8 mouse cellular contexts compared by ENCODE assay signal in the genomic region with DNA sequence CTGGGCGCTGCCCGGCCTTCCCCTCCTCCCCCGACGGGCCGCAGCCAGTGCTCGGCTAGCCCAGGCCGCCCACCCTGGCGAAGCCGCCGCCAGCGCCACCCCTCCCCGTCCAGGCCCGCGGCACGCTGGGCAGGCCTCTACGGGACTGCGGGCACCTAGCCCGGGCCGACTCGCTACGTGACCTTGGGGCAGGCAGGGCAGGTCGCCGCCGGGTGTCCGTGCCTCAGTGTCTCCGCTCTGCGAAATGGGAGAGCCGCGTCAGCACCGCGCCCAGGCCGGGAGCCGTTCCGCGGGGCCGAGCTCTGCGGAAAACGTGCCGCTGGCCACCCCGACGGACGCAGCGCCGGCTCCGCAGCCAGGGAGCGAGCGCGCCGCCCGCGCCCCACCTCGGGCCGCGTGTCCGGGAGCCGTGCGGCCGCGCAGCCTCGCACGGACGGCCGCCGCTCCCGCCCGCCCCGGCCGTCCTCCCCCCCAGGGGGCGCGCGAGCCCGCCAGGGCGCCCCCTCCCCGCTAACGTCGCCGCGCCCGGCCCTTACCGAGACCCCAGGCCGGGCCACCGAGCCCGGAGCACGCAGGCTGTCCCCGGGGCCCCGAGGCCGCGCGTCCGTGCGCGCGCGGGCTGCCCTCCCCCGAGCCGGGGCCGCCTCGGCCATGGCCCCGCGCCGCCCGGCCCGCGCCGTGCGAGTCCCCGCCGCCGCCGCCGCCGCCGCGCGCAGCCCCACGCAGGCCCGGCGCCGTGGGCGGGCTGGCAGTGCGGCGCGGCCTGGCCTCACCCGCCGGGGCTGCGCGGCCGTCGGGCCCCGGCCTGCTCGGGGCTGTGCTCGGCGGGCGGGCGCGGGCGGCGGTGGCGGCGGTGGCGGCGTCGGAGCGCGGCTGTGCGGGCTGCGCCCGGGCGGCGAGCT. TPM values are rescaled to one million over a fixed set of nuclear protein-coding genes. Genes with fewer than 3 reads are reported as not detected.
DNase-seq lines count a peak whose midpoint lies in the region; ATAC-seq and TF ChIP-seq lines count a peak whose summit lies in the region.

No protein-coding gene starts in this region.

- WGBS in embryonic facial prominence, embryonic 13.5 days = under 1% methylated on average over 86 of the region's 150 CpGs
- under 1% methylated on average over 125 of the region's 150 CpGs for WGBS in heart, embryonic 16.5 days

- H3K27me3 ChIP-seq in G1E (ENCODE audit: insufficient read depth, low read length) = no peaks in the 10 kb centered on the region
- no peaks in the 10 kb centered on the region for H3K27me3 ChIP-seq in embryonic facial prominence, embryonic 13.5 days
- H3K27me3 ChIP-seq in heart, embryonic 16.5 days (ENCODE audit: control insufficient read depth, insufficient read depth, low read length) = peaks cover 7% of the 10 kb centered on the region

- peaks cover 39% of the 10 kb centered on the region for H3K36me3 ChIP-seq in G1E (replicated peaks)
- H3K36me3 ChIP-seq in embryonic facial prominence, embryonic 13.5 days = peaks cover 23% of the 10 kb centered on the region
- H3K36me3 ChIP-seq in heart, embryonic 16.5 days (ENCODE audit: control insufficient read depth, insufficient read depth) = peaks cover 17% of the 10 kb centered on the region

- H3K4me3 ChIP-seq in G1E (ENCODE audit: low read depth, low read length) = peak overlapping the region; percentile 99
- peak overlapping the region; percentile 92 for H3K4me3 ChIP-seq in embryonic facial prominence, embryonic 13.5 days
- H3K4me3 ChIP-seq in heart, embryonic 16.5 days (ENCODE audit: low read length) = peak overlapping the region; percentile 85

- peak overlapping the region; percentile 92 for H3K4me2 ChIP-seq in embryonic facial prominence, embryonic 13.5 days
- peak overlapping the region; percentile 90 for H3K4me2 ChIP-seq in heart, embryonic 16.5 days (ENCODE audit: low read depth, low read length)

- no peak for TF ChIP-seq CTCF in G1E (IDR thresholded peaks at IDR 0.05; ENCODE audit: low read depth, low read length)

- H3K4me1 ChIP-seq in G1E (ENCODE audit: insufficient read depth, low read depth, low read length) = peaks cover 53% of the 10 kb centered on the region
- H3K4me1 ChIP-seq in embryonic facial prominence, embryonic 13.5 days = peaks cover 22% of the 10 kb centered on the region; the same call in 1 of the 2 replicates
- peaks cover 5% of the 10 kb centered on the region for H3K4me1 ChIP-seq in heart, embryonic 16.5 days (ENCODE audit: control insufficient read depth, insufficient read depth, low read length)

- ATAC-seq in G1E (ENCODE audit: extremely low read depth, insufficient number of reproducible peaks, low FRiP score, poor library complexity, severe bottlenecking) = no peak
- ATAC-seq in embryonic facial prominence, embryonic 13.5 days (ENCODE audit: insufficient number of reproducible peaks, insufficient read depth, low FRiP score, low TSS enrichment, low read depth) = peak; percentile 52
- peak; percentile 30 for ATAC-seq in heart, embryonic 16.5 days (replicated peaks; ENCODE audit: extremely low read depth, insufficient read depth, low FRiP score)
- ATAC-seq in activated CD4-positive, CD25-positive, alpha-beta regulatory T cell, adult 4 months = no peak

- peak; percentile 51 for DNase-seq in G1E (ENCODE audit: low spot score)
- peak; percentile 61 for DNase-seq in adrenal gland, postnatal 25 days
- DNase-seq in kidney, postnatal 14 days = peak; percentile 63
- DNase-seq in lung, postnatal 36 days = peak; percentile 13
- peak; percentile 52 for DNase-seq in retina, embryonic 14.5 days (ENCODE audit: low spot score)

- no peaks in the 10 kb centered on the region for H3K9me3 ChIP-seq in G1E (replicated peaks)
- no peaks in the 10 kb centered on the region for H3K9me3 ChIP-seq in embryonic facial prominence, embryonic 13.5 days
- H3K9me3 ChIP-seq in heart, embryonic 16.5 days (replicated peaks; ENCODE audit: control insufficient read depth, low read length) = no peaks in the 10 kb centered on the region

- H3K9ac ChIP-seq in embryonic facial prominence, embryonic 13.5 days = peak overlapping the region; percentile 87
- H3K9ac ChIP-seq in heart, embryonic 16.5 days (ENCODE audit: low read length) = peak overlapping the region; percentile 85

- H3K27ac ChIP-seq in embryonic facial prominence, embryonic 13.5 days = peak overlapping the region; percentile 93
- peak overlapping the region; percentile 79 for H3K27ac ChIP-seq in heart, embryonic 16.5 days (ENCODE audit: low read length)

RNA-seq across cellular contexts. Expression of gene Zfp777, which starts 1.0 kb away (rescaled TPM):
- total RNA-seq in G1E (2014; fragmentation: Nextera tagmentation) = 27.4 and 28.0 TPM in 2 replicates
- 22.1 and 25.4 TPM in 2 replicates for total RNA-seq in G1E (2017)
- polyA plus RNA-seq in G1E (2012) = 69.6 and 86.8 TPM in 2 replicates
- 27.1 and 28.2 TPM in 2 replicates for total RNA-seq in adrenal gland, postnatal 25 days (2021)
- polyA plus RNA-seq in embryonic facial prominence, embryonic 13.5 days (2015; fragmentation: Nextera tagmentation; extraction: Ambion mirVana) = 8.4 and 8.7 TPM in 2 replicates
- polyA plus RNA-seq in heart, embryonic 16.5 days (2015; fragmentation: Nextera tagmentation; extraction: Ambion mirVana) = 2.6 and 2.7 TPM in 2 replicates
- 1 to 10 TPM; 5.1 to 5.3 TPM for polyA plus RNA-seq in activated CD4-positive, CD25-positive, alpha-beta regulatory T cell, adult 4 months (2017; shearing (Covaris generic))

RNA-seq across cellular contexts. Expression of gene Zfp746, which starts 38.7 kb away (rescaled TPM):
- total RNA-seq in G1E (2014; fragmentation: Nextera tagmentation) = 34.2 and 36.3 TPM in 2 replicates
- total RNA-seq in G1E (2017) = 14.8 and 16.9 TPM in 2 replicates
- polyA plus RNA-seq in G1E (2012) = 13.2 and 16.2 TPM in 2 replicates
- total RNA-seq in adrenal gland, postnatal 25 days (2021) = 24.6 and 29.7 TPM in 2 replicates
- polyA plus RNA-seq in embryonic facial prominence, embryonic 13.5 days (2015; fragmentation: Nextera tagmentation; extraction: Ambion mirVana) = 23.5 and 27.1 TPM in 2 replicates
- 7.5 and 9.2 TPM in 2 replicates for polyA plus RNA-seq in heart, embryonic 16.5 days (2015; fragmentation: Nextera tagmentation; extraction: Ambion mirVana)
- 1 to 10 TPM; 6.6 to 9.4 TPM for polyA plus RNA-seq in activated CD4-positive, CD25-positive, alpha-beta regulatory T cell, adult 4 months (2017; shearing (Covaris generic))

Comparison
In these comparisons a context has a peak if more than half of its experiments do, and no peak if none do; other contexts are left out.
1. ATAC-seq: peak in embryonic facial prominence, embryonic 13.5 days (single experiment) and heart, embryonic 16.5 days (single experiment); none in G1E (single experiment) and activated CD4-positive, CD25-positive, alpha-beta regulatory T cell, adult 4 months (single experiment).
2. DNase-seq: peak in every context shown above with its lines; median percentile 63 in kidney, postnatal 14 days; 61 in adrenal gland, postnatal 25 days; 52 in retina, embryonic 14.5 days; 51 in G1E; 13 in lung, postnatal 36 days.
3. Peak in every context shown above with its lines, with median percentiles within 50 percentile points of each other: H3K4me3 ChIP-seq.